Mouse (Mus musculus) midbrain, embryonic 15.5 days (tissue): Measurements from ENCODE around the gene Drd3. TPM values are rescaled to one million over a fixed set of nuclear protein-coding genes. Genes with fewer than 3 reads are reported as not detected.

Source experiments
- ATAC-seq: fragments of 200-750 bp; cut with Nextera tagmentation; replicated peaks from 2 replicates; pipeline ENCODE4 v1.8.0; 2017; ENCODE audit warnings: moderate TSS enrichment
- H3K27ac ChIP-seq: fragments of 300-500 bp; sonication (generic); 2 replicates; pipeline ENCODE4 v1.5.1; 2015; ENCODE audit warnings: mild to moderate bottlenecking, inconsistent platforms
- H3K27me3 ChIP-seq: fragments of 300-500 bp; sonication (generic); replicated peaks from 2 replicates; pipeline ENCODE4 v1.6.1; 2015; ENCODE audit warnings: inconsistent platforms
- H3K36me3 ChIP-seq: fragments of 300-500 bp; sonication (generic); replicated peaks from 2 replicates; pipeline ENCODE4 v1.6.1; 2015; ENCODE audit warnings: inconsistent platforms
- H3K4me1 ChIP-seq: fragments of 300-500 bp; sonication (generic); 2 replicates; pipeline ENCODE4 v1.6.1; 2015; ENCODE audit warnings: inconsistent platforms
- H3K4me2 ChIP-seq: fragments of 300-500 bp; sonication (generic); 2 replicates; pipeline ENCODE4 v1.6.1; 2015; ENCODE audit warnings: inconsistent platforms, mild to moderate bottlenecking, moderate library complexity
- H3K4me3 ChIP-seq: fragments of 300-500 bp; sonication (generic); 2 replicates; pipeline ENCODE4 v1.5.1; 2015; ENCODE audit warnings: mild to moderate bottlenecking, inconsistent platforms
- H3K9ac ChIP-seq: fragments of 300-500 bp; sonication (generic); 2 replicates; pipeline ENCODE4 v1.6.1; 2015; ENCODE audit warnings: mild to moderate bottlenecking, inconsistent platforms
- H3K9me3 ChIP-seq: fragments of 300-500 bp; sonication (generic); 2 replicates; pipeline ENCODE4 v1.6.1; 2016; ENCODE audit warnings: inconsistent platforms
- WGBS: fragments of 180-500 bp; shearing (Covaris S2); methylation state at CpG from one replicate; pipeline ENCODE4 v1.1.7; 2015; ENCODE audit warnings: mixed read lengths; 5-methylcytosine and 5-hydroxymethylcytosine counted together
- microRNA-seq: library from miRNA; unstranded; fragments of <30 nt; microRNA quantifications from one replicate; pipeline ENCODE4, GENCODE M21; 2016
- polyA plus RNA-seq: library from polyadenylated mRNA; unstranded; fragments of >200 nt; fragmentation: Nextera tagmentation; extraction: Ambion mirVana; gene quantifications from 2 replicates; pipeline ENCODE4 v1.2.1, GENCODE M21; 2015

The Drd3 gene
- polyA plus RNA-seq, 1 experiment from 2014 or later, result not detected

- Histone ChIP-seq H3K9ac (no peak overlapping the region), H3K27ac (no peak overlapping the region)
- no peak for ATAC-seq
Observed at GRCm38 (mm10) chr16:43869805-43870204, 116.0 kb downstream of the Drd3 start.

GRCm38 (mm10) chr16:43871419-43871818 is 117.6 kb downstream of the Drd3 start:
- no peak for ATAC-seq
- H3K9me3 ChIP-seq, result no peaks in the 10 kb centered on the region
- H3K4me1 ChIP-seq, result no peaks in the 10 kb centered on the region
- no peak overlapping the region for H3K4me2 ChIP-seq
- H3K27me3 ChIP-seq, result no peaks in the 10 kb centered on the region
- H3K27ac ChIP-seq, result no peak overlapping the region
- peaks cover 12% of the 10 kb centered on the region; the same call in 1 of the 2 replicates for H3K36me3 ChIP-seq
- H3K9ac ChIP-seq, result no peak overlapping the region
- 93% methylated on average over 7 of the region's 7 CpGs for WGBS
- no peak overlapping the region for H3K4me3 ChIP-seq

More at GRCm38 (mm10) chr16:43869805-43870204, 116.0 kb downstream of the Drd3 start:
- no peaks in the 10 kb centered on the region for H3K4me1 ChIP-seq
- no peak overlapping the region for H3K4me2 ChIP-seq
- H3K36me3 ChIP-seq, result 0 out of 2 replicates have a peak, but pooled peaks cover 7% of the 10 kb centered on the region
- H3K27me3 ChIP-seq, result no peaks in the 10 kb centered on the region
- H3K9me3 ChIP-seq, result no peaks in the 10 kb centered on the region
- H3K4me3 ChIP-seq, result no peak overlapping the region

Small RNA genes within 50 kb of the gene (microRNA-seq; reads per million reads assigned to microRNA genes)
- not detected for gene Gm25996

Other genes with a start within 250 kb of the Drd3 start
- not detected in 2 replicates for gene Tigit, start 89.9 kb upstream of the Drd3 start, polyA plus RNA-seq
- 7.7 and 8.0 TPM in 2 replicates for gene Ccdc191, start 135.8 kb downstream of the Drd3 start, polyA plus RNA-seq
- 17.2 and 18.1 TPM in 2 replicates for gene Qtrt2, start 172.8 kb downstream of the Drd3 start, polyA plus RNA-seq
- gene Zdhhc23, start 225.8 kb downstream of the Drd3 start, polyA plus RNA-seq, result 3.3 and 3.7 TPM in 2 replicates